Mouse (Mus musculus) midbrain, embryonic 14.5 days (tissue): ENCODE results near the gene Crybg1. TPM values are rescaled to one million over a fixed set of nuclear protein-coding genes. Genes with fewer than 3 reads are reported as not detected.

ENCODE experiments used
- ATAC-seq: fragments of 200-750 bp; cut with Nextera tagmentation; 2 replicates; pipeline ENCODE4 v1.8.0; 2017; ENCODE audit warnings: moderate number of reproducible peaks, moderate library complexity; ENCODE audit not compliant: low FRiP score, low TSS enrichment
- DNase-seq: peaks from one replicate; pipeline ENCODE4 v3.0.0-alpha.2; 2015
- H3K27ac ChIP-seq: fragments of 300-500 bp; sonication (generic); replicated peaks from 2 replicates; pipeline ENCODE4 v1.5.1; 2014; ENCODE audit warnings: mild to moderate bottlenecking, low read depth, low read length, moderate library complexity
- H3K27me3 ChIP-seq: fragments of 300-500 bp; sonication (generic); 2 replicates; pipeline ENCODE4 v1.6.1; 2014; ENCODE audit warnings: low read length, control low read depth, mixed read lengths; ENCODE audit not compliant: control insufficient read depth, insufficient read depth
- H3K36me3 ChIP-seq: fragments of 300-500 bp; sonication (generic); 2 replicates; pipeline ENCODE4 v1.6.1; 2014; ENCODE audit warnings: low read length, control low read depth; ENCODE audit not compliant: control insufficient read depth, insufficient read depth
- H3K4me1 ChIP-seq: fragments of 300-500 bp; sonication (generic); 2 replicates; pipeline ENCODE4 v1.6.1; 2014; ENCODE audit warnings: mild to moderate bottlenecking, antibody characterized with exemption, low read length, control low read depth; ENCODE audit not compliant: control insufficient read depth, insufficient read depth
- H3K4me2 ChIP-seq: fragments of 300-500 bp; sonication (generic); 2 replicates; pipeline ENCODE4 v1.6.1; 2014; ENCODE audit warnings: mild to moderate bottlenecking, low read length, moderate library complexity
- H3K4me3 ChIP-seq: fragments of 300-500 bp; sonication (generic); replicated peaks from 2 replicates; pipeline ENCODE4 v1.5.1; 2014; ENCODE audit warnings: low read depth, low read length
- H3K9ac ChIP-seq: fragments of 300-500 bp; sonication (generic); replicated peaks from 2 replicates; pipeline ENCODE4 v1.6.1; 2014; ENCODE audit warnings: mild to moderate bottlenecking, low read length, moderate library complexity
- H3K9me3 ChIP-seq: fragments of 300-500 bp; sonication (generic); 2 replicates; pipeline ENCODE4 v1.6.1; 2016; ENCODE audit warnings: low read length, control low read depth, mixed read lengths; ENCODE audit not compliant: control insufficient read depth
- WGBS: fragments of 180-500 bp; shearing (Covaris S2); extraction: QIAGEN DNeasy Blood & Tissue Kit; methylation state at CpG from one replicate; pipeline ENCODE4 v1.1.7; 2014; 5-methylcytosine and 5-hydroxymethylcytosine counted together
- polyA plus RNA-seq: library from polyadenylated mRNA; unstranded; fragments of >200 nt; fragmentation: Nextera tagmentation; extraction: Ambion mirVana; gene quantifications from 2 replicates; pipeline ENCODE4 v1.2.1, GENCODE M21; 2014

The Crybg1 gene
- polyA plus RNA-seq, 1 experiment from 2014 or later = 0.29 TPM

DNA sequence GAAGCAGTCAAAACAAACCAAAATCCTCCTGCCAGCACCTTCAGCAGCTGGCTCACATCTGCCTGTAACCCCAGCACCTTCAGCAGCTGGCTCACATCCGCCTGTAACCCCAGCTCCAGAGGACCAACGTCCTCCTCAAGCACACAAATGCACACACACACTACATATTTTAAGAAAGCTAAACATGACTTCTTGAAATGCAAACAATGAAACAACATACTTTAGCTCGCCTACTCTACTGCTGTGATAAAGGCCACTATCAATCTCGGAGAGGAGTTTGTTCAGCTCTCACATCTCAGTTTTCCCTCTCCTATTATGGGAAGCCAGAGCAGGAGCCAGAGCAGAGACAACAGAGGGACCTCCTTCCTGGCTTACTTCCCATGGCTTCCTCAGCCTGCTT lies 34.0 kb downstream of the Crybg1 start:
- H3K4me2 ChIP-seq = no peak overlapping the region
- no peak overlapping the region for H3K9ac ChIP-seq
- H3K9me3 ChIP-seq = no peaks in the 10 kb centered on the region
- no peak for DNase-seq
- H3K27ac ChIP-seq = no peak overlapping the region
- H3K4me1 ChIP-seq = no peaks in the 10 kb centered on the region
- ATAC-seq = no peak
- no peak overlapping the region for H3K4me3 ChIP-seq
- no peaks in the 10 kb centered on the region for H3K27me3 ChIP-seq
- H3K36me3 ChIP-seq = no peaks in the 10 kb centered on the region
- 81% methylated on average over 4 of the region's 4 CpGs for WGBS

DNA sequence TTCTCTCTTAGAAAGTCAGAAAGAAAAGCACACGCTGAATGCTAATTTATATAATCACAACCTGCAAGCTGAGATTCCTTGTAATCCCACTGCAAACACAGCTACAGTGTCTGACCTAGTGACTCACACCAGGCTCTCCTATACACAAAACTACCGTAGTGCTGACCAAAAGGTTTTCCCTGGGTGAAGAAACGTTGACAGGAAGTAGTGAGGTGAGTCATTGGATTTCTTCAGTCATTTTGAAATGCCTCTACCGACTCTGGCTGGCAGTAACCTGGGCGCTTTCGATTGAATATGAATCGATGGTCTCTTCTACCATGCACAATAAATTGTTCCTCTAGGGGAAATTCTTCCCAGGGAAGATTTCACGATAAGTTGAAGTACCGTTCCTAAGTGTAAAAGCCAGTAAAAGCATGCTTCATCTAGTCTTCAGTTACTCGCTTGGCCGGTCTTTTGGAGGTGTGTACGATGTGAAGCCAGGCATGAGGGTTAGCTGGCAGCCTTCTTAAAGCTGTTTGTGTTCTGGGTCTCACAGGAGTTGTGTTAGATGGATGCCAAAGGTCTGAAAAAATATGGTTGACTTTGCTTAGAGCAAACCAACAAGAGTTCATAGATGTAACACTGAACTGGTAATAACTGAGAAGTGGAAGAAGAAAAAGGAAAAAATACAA lies 36.5 kb downstream of the Crybg1 start:
- no peaks in the 10 kb centered on the region for H3K36me3 ChIP-seq
- WGBS = 84% methylated on average over 12 of the region's 12 CpGs
- H3K27ac ChIP-seq = no peak overlapping the region
- H3K4me2 ChIP-seq = no peak overlapping the region
- H3K4me1 ChIP-seq = no peaks in the 10 kb centered on the region
- ATAC-seq = no peak
- no peak overlapping the region for H3K4me3 ChIP-seq
- DNase-seq = no peak
- H3K9ac ChIP-seq = no peak overlapping the region
- H3K27me3 ChIP-seq = no peaks in the 10 kb centered on the region
- H3K9me3 ChIP-seq = no peaks in the 10 kb centered on the region

DNA sequence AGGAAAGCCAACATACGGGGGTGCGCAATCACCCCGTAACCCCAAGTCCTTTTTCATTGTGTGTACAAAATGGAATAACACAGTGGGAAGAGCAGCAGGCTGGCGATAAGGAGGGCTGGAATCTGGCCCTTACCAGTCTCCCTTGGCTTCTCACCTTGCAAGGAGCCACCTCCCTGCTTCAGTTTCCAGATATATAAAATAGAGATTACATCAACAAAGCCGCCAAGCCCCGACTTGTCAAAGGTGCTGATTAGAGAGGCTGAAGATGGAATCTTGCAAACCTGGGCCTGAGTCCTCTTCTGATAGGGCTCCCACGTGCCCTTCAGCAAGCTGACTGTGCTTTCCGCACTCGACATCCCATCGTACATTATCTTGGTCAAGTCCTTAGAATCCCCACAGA lies 37.5 kb downstream of the Crybg1 start:
- no peak overlapping the region for H3K27ac ChIP-seq
- DNase-seq = no peak
- no peaks in the 10 kb centered on the region for H3K27me3 ChIP-seq
- no peak overlapping the region for H3K4me2 ChIP-seq
- H3K4me3 ChIP-seq = no peak overlapping the region
- whole genome bisulfite sequencing = 92% methylated on average over 10 of the region's 10 CpGs
- no peak overlapping the region for H3K9ac ChIP-seq
- H3K9me3 ChIP-seq = no peaks in the 10 kb centered on the region
- H3K4me1 ChIP-seq = no peaks in the 10 kb centered on the region
- ATAC-seq = no peak
- no peaks in the 10 kb centered on the region for H3K36me3 ChIP-seq

DNA sequence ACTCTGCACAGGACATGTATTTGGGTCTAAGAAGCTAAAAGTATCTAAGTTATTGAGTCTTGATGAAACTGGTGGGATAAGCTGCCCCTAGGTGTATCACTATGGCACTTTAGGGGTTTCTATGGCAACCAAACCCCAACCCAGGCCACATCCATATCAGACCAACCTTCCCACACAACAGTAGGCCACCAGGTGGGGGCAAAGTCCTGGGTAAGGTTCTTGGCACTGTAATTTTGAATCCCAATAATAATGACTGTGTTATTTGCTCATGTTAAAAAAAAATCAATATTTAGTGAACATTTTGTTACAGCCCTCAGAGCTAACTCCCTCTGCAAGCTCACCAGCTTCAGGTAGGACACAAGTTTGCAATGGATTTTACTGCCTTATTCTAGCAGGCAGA lies 38.2 kb downstream of the Crybg1 start:
- no peak overlapping the region for H3K4me3 ChIP-seq
- no peaks in the 10 kb centered on the region for H3K4me1 ChIP-seq
- H3K27me3 ChIP-seq = no peaks in the 10 kb centered on the region
- no peak overlapping the region for H3K4me2 ChIP-seq
- H3K9me3 ChIP-seq = no peaks in the 10 kb centered on the region
- no peak overlapping the region for H3K27ac ChIP-seq
- no peaks in the 10 kb centered on the region for H3K36me3 ChIP-seq
- H3K9ac ChIP-seq = no peak overlapping the region
- no peak for DNase-seq
- no peak for ATAC-seq

DNA sequence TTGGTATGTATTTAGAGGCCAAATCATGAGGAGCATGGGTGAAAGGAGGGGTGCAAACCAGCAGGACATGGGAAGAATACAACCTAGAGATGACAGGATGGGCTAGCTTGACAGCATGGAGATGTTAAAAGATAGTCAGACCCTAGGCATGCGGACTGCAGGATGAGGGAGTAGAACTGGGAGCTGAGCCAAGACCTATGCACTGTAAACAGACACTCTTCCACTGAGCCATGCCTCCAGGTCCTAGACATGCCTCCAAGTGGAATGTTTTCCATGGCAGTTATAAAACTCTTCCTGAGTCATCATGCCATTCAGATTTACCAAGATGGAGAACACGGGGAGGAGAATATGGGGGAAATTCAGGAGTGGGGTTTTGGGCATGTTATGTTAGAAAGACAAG lies 53.9 kb downstream of the Crybg1 start:
- Histone ChIP-seq H3K4me1 (no peaks in the 10 kb centered on the region), H3K9ac (no peak overlapping the region), H3K4me3 (no peak overlapping the region), H3K27ac (no peak overlapping the region), H3K36me3 (no peaks in the 10 kb centered on the region), H3K27me3 (no peaks in the 10 kb centered on the region), H3K9me3 (0 out of 2 replicates have a peak, but pooled peaks cover 11% of the 10 kb centered on the region), H3K4me2 (no peak overlapping the region)
- DNase-seq (no peak), ATAC-seq (no peak)
- WGBS = 94% methylated on average over 2 of the region's 2 CpGs

DNA sequence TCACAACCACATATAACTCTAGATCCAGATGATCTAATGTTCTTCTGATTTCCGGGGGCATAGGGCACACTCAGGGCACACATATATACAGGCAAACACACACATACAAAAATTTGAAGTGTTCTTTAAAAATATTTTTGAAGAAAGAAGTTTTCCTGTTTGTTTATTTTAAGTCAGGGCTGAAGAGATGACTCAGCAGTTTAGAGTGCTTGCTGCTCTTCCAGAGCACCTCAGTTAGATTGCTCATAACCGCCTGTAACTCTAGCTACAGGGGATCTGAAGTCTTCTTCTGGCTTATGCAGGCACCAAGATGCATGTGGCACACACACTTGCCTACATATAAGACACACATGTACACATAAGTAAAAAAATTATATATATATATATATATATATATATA lies 56.9 kb downstream of the Crybg1 start:
- no peak for ATAC-seq
- no peaks in the 10 kb centered on the region for H3K36me3 ChIP-seq
- H3K9me3 ChIP-seq = peaks cover 11% of the 10 kb centered on the region; the same call in 1 of the 2 replicates
- no peak for DNase-seq
- H3K27me3 ChIP-seq = no peaks in the 10 kb centered on the region
- H3K4me3 ChIP-seq = no peak overlapping the region
- no peaks in the 10 kb centered on the region for H3K4me1 ChIP-seq
- H3K9ac ChIP-seq = no peak overlapping the region
- WGBS = 96% methylated on average over 2 of the region's 2 CpGs
- no peak overlapping the region for H3K4me2 ChIP-seq
- H3K27ac ChIP-seq = no peak overlapping the region

DNA sequence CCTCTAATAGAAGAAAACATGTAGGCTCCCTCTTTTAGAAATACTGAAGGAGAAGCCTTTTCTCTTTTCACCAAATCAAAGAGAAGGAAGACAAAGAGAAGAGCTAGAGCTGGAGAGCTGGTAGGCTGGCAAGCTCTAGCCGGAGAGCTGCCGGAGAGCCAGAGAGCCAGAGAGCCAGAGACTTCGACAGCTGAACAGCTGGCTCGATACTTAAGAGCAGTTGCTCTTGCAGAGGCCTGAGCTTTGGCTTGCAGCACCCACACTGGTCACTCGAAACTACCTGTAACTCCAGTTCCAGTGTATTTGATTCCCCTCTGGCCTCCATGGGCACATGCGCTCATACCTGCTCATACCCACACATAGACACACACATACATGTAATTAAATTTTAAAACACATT lies 68.3 kb downstream of the Crybg1 start:
- 69% methylated on average over 6 of the region's 6 CpGs for WGBS
- ATAC-seq = no peak
- no peak for DNase-seq
- Histone ChIP-seq H3K9me3 (no peaks in the 10 kb centered on the region), H3K4me1 (no peaks in the 10 kb centered on the region), H3K9ac (no peak overlapping the region), H3K27me3 (no peaks in the 10 kb centered on the region), H3K27ac (no peak overlapping the region), H3K4me3 (no peak overlapping the region), H3K4me2 (no peak overlapping the region), H3K36me3 (no peaks in the 10 kb centered on the region)

DNA sequence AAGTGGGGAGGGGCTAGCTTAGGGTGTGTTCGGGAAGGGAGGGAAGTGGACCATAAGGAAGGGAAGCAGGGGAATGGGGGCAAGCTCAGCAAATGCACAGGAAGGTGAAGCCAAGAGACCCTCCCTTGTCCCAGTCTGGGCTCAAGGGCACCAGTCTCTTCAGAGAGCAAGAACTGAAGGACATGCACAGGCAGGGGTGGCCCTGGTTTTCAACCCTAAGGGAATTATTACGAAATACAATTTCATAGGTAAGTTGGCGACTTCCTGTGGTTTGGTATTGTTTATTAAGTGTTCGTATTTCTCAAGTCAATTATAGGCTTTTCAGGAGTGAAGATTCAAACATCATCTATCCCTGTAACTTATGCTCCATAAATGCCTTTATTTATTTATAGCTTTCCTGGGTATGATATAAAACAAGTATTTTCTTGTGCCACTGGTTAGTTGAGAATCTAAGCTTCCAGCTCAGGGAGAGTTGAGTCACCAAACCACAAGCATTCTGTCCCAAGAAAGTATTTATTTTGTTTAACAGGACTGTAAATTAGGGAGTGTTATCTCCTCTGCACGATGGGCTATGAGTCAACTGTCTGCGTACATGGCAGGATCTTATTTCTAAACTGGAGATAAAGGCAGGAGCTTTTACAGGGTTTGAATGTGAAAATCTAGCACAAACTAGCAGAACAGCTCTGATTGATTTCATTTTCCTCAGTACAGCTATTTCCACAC lies 69.7 kb downstream of the Crybg1 start:
- WGBS = 85% methylated on average over 6 of the region's 6 CpGs
- Histone ChIP-seq H3K36me3 (no peaks in the 10 kb centered on the region), H3K9me3 (no peaks in the 10 kb centered on the region), H3K27me3 (no peaks in the 10 kb centered on the region), H3K9ac (no peak overlapping the region), H3K4me1 (no peaks in the 10 kb centered on the region), H3K4me3 (no peak overlapping the region), H3K4me2 (no peak overlapping the region), H3K27ac (no peak overlapping the region)
- no peak for DNase-seq
- ATAC-seq = no peak

DNA sequence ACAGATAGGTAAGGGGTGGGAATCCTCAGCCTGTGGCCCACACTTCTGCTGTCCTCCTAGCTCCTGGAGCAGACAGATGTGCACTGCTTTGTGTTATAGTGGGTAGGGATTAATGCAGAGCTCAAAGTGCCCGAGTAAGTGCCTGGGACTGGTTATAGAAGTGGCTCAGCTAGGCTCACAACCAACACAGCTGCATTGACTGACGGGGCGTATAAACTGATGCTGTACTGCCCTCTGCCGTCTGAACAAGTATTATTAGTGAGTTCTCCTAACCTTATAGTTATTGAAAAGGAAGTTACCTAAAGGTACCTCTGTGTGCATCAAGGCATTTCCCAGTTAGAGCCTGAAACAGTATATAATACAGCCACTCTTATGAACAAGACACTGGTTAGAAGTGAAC lies 77.6 kb downstream of the Crybg1 start:
- H3K4me3 ChIP-seq = no peak overlapping the region
- WGBS = 7% methylated on average over 4 of the region's 4 CpGs

More for the DNA sequence above, 77.6 kb downstream of the Crybg1 start:
- Histone ChIP-seq H3K4me2 (no peak overlapping the region), H3K27me3 (no peaks in the 10 kb centered on the region), H3K27ac (no peak overlapping the region), H3K4me1 (no peaks in the 10 kb centered on the region), H3K9ac (no peak overlapping the region), H3K36me3 (no peaks in the 10 kb centered on the region), H3K9me3 (no peaks in the 10 kb centered on the region)
- ATAC-seq = peak; percentile 71
- DNase-seq = peak; percentile 88
